Mouse (Mus musculus): Measurements from ENCODE around the gene Fhl2. TPM values are rescaled to one million over a fixed set of nuclear protein-coding genes. Genes with fewer than 3 reads are reported as not detected.

Gene Fhl2
- total and polyA plus RNA-seq, 2 experiments: 0.28 to 0.39 TPM

- H3K79me2 ChIP-seq (ENCODE audit: control insufficient read depth, insufficient read depth, low read length): no peaks in the 10 kb centered on the region
- H3K4me1 ChIP-seq (ENCODE audit: control insufficient read depth, insufficient read depth, low read length): no peaks in the 10 kb centered on the region
- H3K36me3 ChIP-seq (ENCODE audit: control insufficient read depth, insufficient read depth, low read length): no peaks in the 10 kb centered on the region
- TF ChIP-seq CTCF (IDR thresholded peaks at IDR 0.05; ENCODE audit: low read depth, low read length): no peak
- no peak for TF ChIP-seq POLR2A (IDR thresholded peaks at IDR 0.05; ENCODE audit: extremely low read depth, insufficient read depth, low read length)
- H3K27ac ChIP-seq (replicated peaks; ENCODE audit: insufficient read depth, low read depth, low read length): no peak overlapping the region
- H3K27me3 ChIP-seq (ENCODE audit: control insufficient read depth, insufficient read depth, low read length): no peaks in the 10 kb centered on the region
- no peak overlapping the region for H3K9ac ChIP-seq (ENCODE audit: low read depth, low read length)
- H3K4me3 ChIP-seq (ENCODE audit: insufficient read depth, low read depth, low read length): no peak overlapping the region
- no peak for DNase-seq (ENCODE audit: extremely low read depth, low read depth, low spot score)
- 77% methylated on average over 5 of the region's 5 CpGs for WGBS
Measured at GRCm38 (mm10) chr1:43130219-43130981, 66.4 kb downstream of the Fhl2 start.

DNA sequence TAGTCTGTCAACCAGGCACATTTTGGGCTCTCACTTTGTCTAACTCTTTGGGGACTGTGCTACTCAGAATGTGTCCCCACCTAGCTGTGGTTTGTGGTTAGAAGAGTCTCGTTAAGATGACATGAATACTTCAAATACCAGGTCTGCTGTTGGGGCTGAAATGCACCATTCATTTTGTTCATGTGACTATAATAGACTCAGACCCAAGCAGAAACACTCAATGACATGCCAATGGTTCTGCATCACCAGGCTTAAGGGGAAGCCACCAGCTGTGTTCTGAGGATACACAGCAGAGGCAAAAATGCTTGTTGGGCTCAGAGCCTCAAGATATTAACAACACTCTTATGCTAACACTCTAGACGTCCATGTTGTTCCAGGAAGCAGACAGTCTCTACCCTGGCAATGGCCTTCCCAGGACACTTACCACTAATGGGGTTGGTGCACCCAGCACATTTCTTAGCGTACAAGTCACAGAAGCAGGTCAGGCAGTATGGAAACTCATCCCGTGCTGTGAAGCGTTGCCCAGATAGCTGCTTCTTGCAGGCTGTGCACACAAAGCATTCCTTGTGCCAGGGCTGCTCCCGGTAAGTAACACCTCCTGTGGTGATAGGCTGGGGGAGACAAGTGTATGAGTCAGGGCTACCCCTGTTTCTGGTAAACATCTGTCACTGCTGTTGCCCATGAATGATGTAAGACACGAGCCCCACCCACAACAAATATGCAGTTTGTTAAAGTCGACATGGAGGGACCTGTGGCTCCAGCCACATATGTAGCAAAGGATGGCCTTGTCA lies 68.8 kb downstream of the Fhl2 start:
- 84% methylated on average over 8 of the region's 8 CpGs for WGBS
- H3K9ac ChIP-seq (ENCODE audit: low read depth, low read length): no peak overlapping the region
- H3K36me3 ChIP-seq (ENCODE audit: control insufficient read depth, insufficient read depth, low read length): no peaks in the 10 kb centered on the region
- H3K4me1 ChIP-seq (ENCODE audit: control insufficient read depth, insufficient read depth, low read length): no peaks in the 10 kb centered on the region
- TF ChIP-seq CTCF (IDR thresholded peaks at IDR 0.05; ENCODE audit: low read depth, low read length) (no peak), POLR2A (IDR thresholded peaks at IDR 0.05; ENCODE audit: extremely low read depth, insufficient read depth, low read length) (no peak)
- DNase-seq (ENCODE audit: extremely low read depth, low read depth, low spot score): no peak
- no peak overlapping the region for H3K27ac ChIP-seq (replicated peaks; ENCODE audit: insufficient read depth, low read depth, low read length)
- no peaks in the 10 kb centered on the region for H3K27me3 ChIP-seq (ENCODE audit: control insufficient read depth, insufficient read depth, low read length)
- no peak overlapping the region for H3K4me3 ChIP-seq (ENCODE audit: insufficient read depth, low read depth, low read length)
- H3K79me2 ChIP-seq (ENCODE audit: control insufficient read depth, insufficient read depth, low read length): no peaks in the 10 kb centered on the region

DNA sequence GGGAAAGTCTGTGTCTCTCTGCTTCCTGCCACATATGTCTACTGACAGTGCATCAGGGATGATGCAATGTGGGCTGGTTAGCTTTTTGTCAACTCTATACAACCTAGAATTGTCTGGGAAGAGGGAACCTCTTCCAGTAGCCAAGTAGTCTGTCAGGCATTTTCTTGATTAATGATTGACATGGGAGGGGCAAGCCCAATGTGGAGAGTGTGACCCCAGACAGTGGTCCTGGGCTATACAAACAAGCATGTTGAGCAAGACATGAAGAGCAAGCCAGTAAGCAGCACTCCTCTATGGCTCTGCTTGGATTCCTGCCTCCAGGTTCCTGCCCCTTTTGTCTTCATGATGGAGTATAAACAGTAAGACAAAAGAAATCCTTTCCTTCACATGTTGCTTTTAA lies 69.6 kb downstream of the Fhl2 start:
- Histone ChIP-seq H3K4me1 (ENCODE audit: control insufficient read depth, insufficient read depth, low read length) (no peaks in the 10 kb centered on the region), H3K36me3 (ENCODE audit: control insufficient read depth, insufficient read depth, low read length) (no peaks in the 10 kb centered on the region), H3K79me2 (ENCODE audit: control insufficient read depth, insufficient read depth, low read length) (no peaks in the 10 kb centered on the region), H3K27me3 (ENCODE audit: control insufficient read depth, insufficient read depth, low read length) (no peaks in the 10 kb centered on the region), H3K4me3 (ENCODE audit: insufficient read depth, low read depth, low read length) (no peak overlapping the region), H3K27ac (replicated peaks; ENCODE audit: insufficient read depth, low read depth, low read length) (no peak overlapping the region), H3K9ac (ENCODE audit: low read depth, low read length) (no peak overlapping the region)
- DNase-seq (ENCODE audit: extremely low read depth, low read depth, low spot score): peak; percentile 21
- no peak for TF ChIP-seq CTCF (IDR thresholded peaks at IDR 0.05; ENCODE audit: low read depth, low read length)
- no peak for TF ChIP-seq POLR2A (IDR thresholded peaks at IDR 0.05; ENCODE audit: extremely low read depth, insufficient read depth, low read length)

GRCm38 (mm10) chr1:43124726-43125125 lies 72.1 kb downstream of the Fhl2 start:
- WGBS: 80% methylated on average over 4 of the region's 4 CpGs
- Histone ChIP-seq H3K9ac (ENCODE audit: low read depth, low read length) (no peak overlapping the region), H3K4me1 (ENCODE audit: control insufficient read depth, insufficient read depth, low read length) (no peaks in the 10 kb centered on the region), H3K79me2 (ENCODE audit: control insufficient read depth, insufficient read depth, low read length) (no peaks in the 10 kb centered on the region), H3K4me3 (ENCODE audit: insufficient read depth, low read depth, low read length) (no peak overlapping the region), H3K27me3 (ENCODE audit: control insufficient read depth, insufficient read depth, low read length) (no peaks in the 10 kb centered on the region), H3K27ac (replicated peaks; ENCODE audit: insufficient read depth, low read depth, low read length) (no peak overlapping the region), H3K36me3 (ENCODE audit: control insufficient read depth, insufficient read depth, low read length) (no peaks in the 10 kb centered on the region; the same call in 1 of the 2 replicates)
- DNase-seq (ENCODE audit: extremely low read depth, low read depth, low spot score): no peak
- no peak for TF ChIP-seq CTCF (IDR thresholded peaks at IDR 0.05; ENCODE audit: low read depth, low read length)
- TF ChIP-seq POLR2A (IDR thresholded peaks at IDR 0.05; ENCODE audit: extremely low read depth, insufficient read depth, low read length): no peak

DNA sequence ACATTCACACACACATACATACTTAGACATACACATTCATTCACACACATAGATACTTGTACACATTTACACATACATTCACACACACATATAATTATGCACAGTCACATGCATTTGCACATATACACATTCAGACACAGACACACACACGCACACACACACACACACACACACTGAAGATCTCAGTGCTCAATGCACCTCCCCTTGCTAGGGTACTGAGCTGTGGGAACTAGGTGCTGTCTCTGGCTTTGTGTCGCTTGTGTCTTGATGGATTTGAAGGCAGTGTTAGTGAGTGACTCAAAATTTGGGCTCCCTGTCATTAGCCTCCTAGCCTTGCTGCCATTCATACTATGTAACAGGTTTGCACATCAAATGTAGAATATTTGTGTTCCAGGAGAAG lies 74.2 kb downstream of the Fhl2 start:
- no peak overlapping the region for H3K27ac ChIP-seq (replicated peaks; ENCODE audit: insufficient read depth, low read depth, low read length)
- no peak for DNase-seq (ENCODE audit: extremely low read depth, low read depth, low spot score)
- no peaks in the 10 kb centered on the region for H3K27me3 ChIP-seq (ENCODE audit: control insufficient read depth, insufficient read depth, low read length)
- no peak overlapping the region for H3K9ac ChIP-seq (ENCODE audit: low read depth, low read length)
- WGBS: 95% methylated on average over 2 of the region's 2 CpGs
- no peaks in the 10 kb centered on the region for H3K4me1 ChIP-seq (ENCODE audit: control insufficient read depth, insufficient read depth, low read length)
- no peaks in the 10 kb centered on the region for H3K79me2 ChIP-seq (ENCODE audit: control insufficient read depth, insufficient read depth, low read length)
- H3K4me3 ChIP-seq (ENCODE audit: insufficient read depth, low read depth, low read length): no peak overlapping the region
- TF ChIP-seq POLR2A (IDR thresholded peaks at IDR 0.05; ENCODE audit: extremely low read depth, insufficient read depth, low read length) (no peak), CTCF (IDR thresholded peaks at IDR 0.05; ENCODE audit: low read depth, low read length) (no peak)
- peaks cover 5% of the 10 kb centered on the region for H3K36me3 ChIP-seq (ENCODE audit: control insufficient read depth, insufficient read depth, low read length)

DNA sequence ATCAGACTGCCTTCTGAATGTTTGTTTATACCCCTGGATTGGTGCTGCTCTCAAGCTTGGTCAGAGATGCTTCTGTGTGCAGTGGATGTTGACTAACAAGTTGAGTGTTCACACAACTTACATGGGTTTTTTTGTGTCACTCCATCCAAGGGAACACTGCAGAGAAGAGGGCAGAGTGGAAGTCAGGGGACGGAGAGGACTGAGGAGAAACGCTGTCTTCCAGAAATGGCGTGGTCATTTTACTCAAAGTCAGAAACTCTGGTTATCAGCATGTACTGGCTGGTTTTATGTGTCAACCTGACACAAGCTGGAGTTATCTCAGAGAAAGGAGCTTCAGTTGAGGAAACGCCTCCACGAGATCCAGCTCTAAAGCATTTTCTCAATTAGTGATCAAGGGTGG lies 75.8 kb downstream of the Fhl2 start:
- Histone ChIP-seq H3K79me2 (ENCODE audit: control insufficient read depth, insufficient read depth, low read length) (no peaks in the 10 kb centered on the region), H3K4me1 (ENCODE audit: control insufficient read depth, insufficient read depth, low read length) (no peaks in the 10 kb centered on the region), H3K36me3 (ENCODE audit: control insufficient read depth, insufficient read depth, low read length) (peaks cover 12% of the 10 kb centered on the region), H3K27me3 (ENCODE audit: control insufficient read depth, insufficient read depth, low read length) (no peaks in the 10 kb centered on the region), H3K27ac (replicated peaks; ENCODE audit: insufficient read depth, low read depth, low read length) (no peak overlapping the region), H3K4me3 (ENCODE audit: insufficient read depth, low read depth, low read length) (no peak overlapping the region), H3K9ac (ENCODE audit: low read depth, low read length) (no peak overlapping the region)
- DNase-seq (ENCODE audit: extremely low read depth, low read depth, low spot score): no peak
- WGBS: 99% methylated on average over 5 of the region's 5 CpGs
- TF ChIP-seq POLR2A (IDR thresholded peaks at IDR 0.05; ENCODE audit: extremely low read depth, insufficient read depth, low read length): no peak
